Mouse (Mus musculus): ENCODE measurements at regions not wholly inside any gene's neighbourhood (a gene's known extent, or its start where the extent isn't known, plus 50 kb on each side); places are given as distances from the start of the nearest gene placed in this dataset.

DNA sequence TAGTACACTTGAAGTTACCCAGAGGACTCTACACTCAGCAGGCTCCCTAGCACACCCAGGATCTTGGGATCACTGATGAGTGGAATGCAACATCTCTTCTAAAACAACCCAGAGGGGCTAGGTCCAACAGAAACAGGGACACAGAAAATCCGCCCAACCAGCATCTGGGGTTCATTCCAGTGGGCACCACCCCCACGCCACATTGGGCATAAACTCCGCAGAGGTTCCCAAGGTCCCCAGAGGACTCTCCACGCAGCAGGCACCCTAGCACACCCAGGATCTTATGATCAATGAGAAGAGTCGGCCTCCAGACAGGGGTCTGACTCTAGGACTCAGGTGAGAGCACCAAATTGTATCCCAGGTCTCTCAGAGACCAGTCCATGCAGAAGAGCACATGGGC is 1236.9 kb upstream of the B3galt2 start:
- DNase-seq (ENCODE audit: low read depth, low spot score), result no peak

DNA sequence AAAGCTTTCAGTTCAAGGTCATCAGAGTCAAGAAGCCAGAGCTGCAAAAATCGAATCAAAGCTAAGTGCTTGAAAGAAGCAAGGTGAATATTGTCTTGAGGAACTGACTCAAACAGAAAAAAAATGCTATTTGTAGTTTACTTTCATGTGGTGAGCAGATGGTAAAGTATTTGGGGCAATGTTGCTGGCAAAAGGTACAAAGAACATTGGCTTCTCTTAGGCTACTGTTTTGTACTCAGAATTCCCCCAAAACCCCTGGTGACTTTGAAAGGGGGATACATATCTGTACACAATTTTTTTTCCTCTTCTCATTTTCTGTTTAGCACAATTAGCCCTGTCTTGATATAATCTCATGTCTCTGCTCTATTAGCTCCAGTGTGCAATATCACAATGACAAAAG is 1217.8 kb upstream of the B3galt2 start:
- DNase-seq (ENCODE audit: low read depth, low spot score), result no peak

DNA sequence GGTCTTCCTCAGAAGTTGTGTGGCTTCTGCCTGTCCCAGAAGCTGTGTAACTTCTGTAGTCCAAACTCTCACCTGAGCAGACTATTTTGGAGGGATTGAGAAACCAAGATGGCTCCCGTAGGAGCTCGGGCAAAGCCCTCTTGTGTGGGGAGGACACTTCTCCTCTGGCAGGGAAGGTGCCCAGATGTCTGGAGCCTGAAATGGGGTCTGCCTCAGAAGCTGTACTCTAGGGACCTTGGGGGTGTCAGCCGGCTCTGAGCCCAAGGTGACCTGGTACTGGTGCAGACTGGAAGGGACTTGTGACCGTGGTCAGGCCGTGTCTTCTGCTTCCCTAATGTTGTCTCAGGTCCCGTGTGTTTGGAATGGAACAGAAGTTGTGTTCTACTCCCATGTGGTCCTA is 1207.2 kb upstream of the B3galt2 start:
- no peak for DNase-seq (ENCODE audit: low read depth, low spot score)

DNA sequence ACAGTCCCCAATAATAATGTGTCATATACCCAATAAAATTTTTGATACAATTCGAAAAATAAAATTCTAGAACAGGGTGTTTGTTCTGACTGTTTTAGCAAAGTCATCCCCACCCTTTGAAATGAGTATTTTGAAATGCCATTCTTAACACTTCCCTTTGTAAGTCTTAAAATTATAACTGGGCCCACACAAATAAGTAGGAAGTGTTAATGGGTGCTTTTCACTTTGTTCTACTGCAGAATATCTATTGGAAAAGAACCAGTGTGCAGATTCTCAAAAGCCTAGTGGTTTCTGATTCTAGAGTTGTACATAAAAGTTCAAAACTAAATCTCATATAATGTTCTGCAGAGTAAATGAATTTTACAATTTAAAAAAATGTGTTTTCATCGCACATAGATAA is 1198.9 kb upstream of the B3galt2 start:
- DNase-seq (ENCODE audit: low read depth, low spot score), result peak; percentile 64

DNA sequence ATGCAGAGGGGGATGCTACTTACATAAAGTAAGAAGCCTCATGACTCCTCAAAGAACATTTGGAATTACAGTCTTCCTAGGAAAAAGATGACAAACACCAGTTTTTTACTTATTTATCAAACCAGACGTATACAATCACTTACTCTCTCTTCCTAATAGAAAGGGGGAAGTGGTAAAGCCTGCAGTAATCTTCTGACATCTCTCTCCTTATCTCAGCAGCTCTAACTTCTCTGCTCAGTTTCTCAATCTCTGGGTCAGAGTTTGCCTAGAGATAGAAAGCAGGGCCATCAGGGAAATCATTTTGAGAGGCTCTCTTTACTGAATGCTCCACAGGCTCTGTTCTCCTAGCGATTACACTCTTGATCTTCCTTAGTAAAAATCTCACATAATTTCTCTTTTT is 1172.2 kb upstream of the B3galt2 start:
- DNase-seq (ENCODE audit: low read depth, low spot score), result no peak

DNA sequence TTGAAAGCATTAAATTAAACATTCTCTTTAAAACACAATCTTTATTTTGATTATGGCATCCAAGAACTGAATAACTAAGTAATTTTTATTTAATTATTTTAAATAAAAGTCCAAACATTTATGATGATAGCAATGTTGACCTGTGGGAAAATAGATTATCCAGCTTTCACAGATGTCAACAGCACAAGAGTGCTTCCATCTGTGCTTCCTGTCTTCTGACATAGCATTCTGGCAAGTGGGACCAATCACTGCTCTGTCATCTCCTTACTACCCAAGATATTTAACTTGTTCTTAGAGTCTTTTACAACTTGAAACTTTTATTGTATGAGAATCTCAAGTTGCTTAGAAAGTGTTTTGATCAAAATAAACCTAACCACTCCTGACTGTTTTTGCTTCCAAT is 1170.3 kb upstream of the B3galt2 start:
- DNase-seq (ENCODE audit: low read depth, low spot score), result no peak
